Mouse (Mus musculus) intestine, embryonic 14.5 days (tissue): ENCODE data around the gene Eftud2. TPM values are rescaled to one million over a fixed set of nuclear protein-coding genes. Genes with fewer than 3 reads are reported as not detected.

ENCODE experiments used
- ATAC-seq: fragments of 200-750 bp; cut with Nextera tagmentation; replicated peaks from 2 replicates; pipeline ENCODE4 v1.8.0; 2017; ENCODE audit warnings: low read depth, moderate number of reproducible peaks, moderate TSS enrichment, moderate library complexity; ENCODE audit not compliant: low FRiP score, low TSS enrichment
- DNase-seq: peaks from one replicate; pipeline ENCODE4 v3.0.0-alpha.2; 2018; ENCODE audit warnings: low spot score
- H3K27ac ChIP-seq: fragments of 300-500 bp; sonication (generic); 2 replicates; pipeline ENCODE4 v1.5.1; 2014; ENCODE audit warnings: low read depth, mild to moderate bottlenecking, control low read depth
- H3K27me3 ChIP-seq: fragments of 300-500 bp; sonication (generic); replicated peaks from 2 replicates; pipeline ENCODE4 v1.6.1; 2014; ENCODE audit warnings: low read length, control low read depth; ENCODE audit not compliant: control insufficient read depth, insufficient read depth
- H3K36me3 ChIP-seq: fragments of 300-500 bp; sonication (generic); 2 replicates; pipeline ENCODE4 v1.6.1; 2014; ENCODE audit warnings: low read length, control low read depth; ENCODE audit not compliant: control insufficient read depth, insufficient read depth
- H3K4me1 ChIP-seq: fragments of 300-500 bp; sonication (generic); replicated peaks from 2 replicates; pipeline ENCODE4 v1.6.1; 2014; ENCODE audit warnings: low read length, control low read depth, mixed read lengths; ENCODE audit not compliant: control insufficient read depth, insufficient read depth
- H3K4me2 ChIP-seq: fragments of 300-500 bp; sonication (generic); 2 replicates; pipeline ENCODE4 v1.6.1; 2014; ENCODE audit warnings: low read length
- H3K4me3 ChIP-seq: fragments of 300-500 bp; sonication (generic); 2 replicates; pipeline ENCODE4 v1.5.1; 2014; ENCODE audit warnings: low read depth, low read length, control low read depth, mixed read lengths
- H3K9ac ChIP-seq: fragments of 300-500 bp; sonication (generic); 2 replicates; pipeline ENCODE4 v1.6.1; 2014; ENCODE audit warnings: mild to moderate bottlenecking, low read length
- H3K9me3 ChIP-seq: fragments of 300-500 bp; sonication (generic); 2 replicates; pipeline ENCODE4 v1.6.1; 2016; ENCODE audit warnings: low read length, control low read depth; ENCODE audit not compliant: control insufficient read depth
- WGBS: fragments of 180-500 bp; shearing (Covaris S2); extraction: QIAGEN DNeasy Blood & Tissue Kit; methylation state at CpG from one replicate; pipeline ENCODE4 v1.1.7; 2014; 5-methylcytosine and 5-hydroxymethylcytosine counted together
- polyA plus RNA-seq: library from polyadenylated mRNA; unstranded; fragments of >200 nt; fragmentation: Nextera tagmentation; extraction: Ambion mirVana; gene quantifications from 2 replicates; pipeline ENCODE4 v1.2.1, GENCODE M21; 2014

The Eftud2 gene
- polyA plus RNA-seq, 1 experiment from 2014 or later, result 184 TPM

GRCm38 (mm10) chr11:102819783-102820385, 60.9 kb downstream of the Eftud2 start:
- H3K9me3 ChIP-seq, result no peaks in the 10 kb centered on the region
- ATAC-seq (peak; percentile 21; the same call in 1 of the 2 replicates), DNase-seq (no peak)
- H3K4me3 ChIP-seq, result peak overlapping the region; percentile 52
- H3K36me3 ChIP-seq, result no peaks in the 10 kb centered on the region
- peaks cover 19% of the 10 kb centered on the region for H3K4me1 ChIP-seq
- WGBS, result 6% methylated on average over 14 of the region's 14 CpGs
- peak overlapping the region; percentile 86 for H3K4me2 ChIP-seq
- peak overlapping the region; percentile 95; the same call in 1 of the 2 replicates for H3K27ac ChIP-seq
- H3K9ac ChIP-seq, result peak overlapping the region; percentile 1
- no peaks in the 10 kb centered on the region for H3K27me3 ChIP-seq

- ATAC-seq (peak; percentile 79), DNase-seq (peak; percentile 90)
- Histone ChIP-seq H3K27me3 (no peaks in the 10 kb centered on the region), H3K27ac (peak within 1 kb of the TSS; percentile 95), H3K9ac (peak within 1 kb of the TSS; percentile 98), H3K36me3 (no peaks in the 10 kb centered on the region), H3K4me3 (peak within 1 kb of the TSS; percentile 52), H3K4me2 (peak within 1 kb of the TSS; percentile 86), H3K9me3 (no peaks in the 10 kb centered on the region), H3K4me1 (peaks cover 19% of the 10 kb centered on the region)
- WGBS, result under 1% methylated on average over 70 of the region's 97 CpGs
These were observed 61.6 kb downstream of the Eftud2 start, which contains the start of gene Gjc1 for GRCm38 (mm10) chr11:102819021-102819782. Gjc1 (minus strand) TSS chr11:102819700.

- Histone ChIP-seq H3K27ac (peak overlapping the region; percentile 95), H3K9ac (peak overlapping the region; percentile 98), H3K36me3 (no peaks in the 10 kb centered on the region), H3K4me1 (peaks cover 19% of the 10 kb centered on the region), H3K4me3 (peak overlapping the region; percentile 52), H3K27me3 (no peaks in the 10 kb centered on the region), H3K4me2 (peak overlapping the region; percentile 86), H3K9me3 (no peaks in the 10 kb centered on the region)
- peak; percentile 60 for ATAC-seq
- DNase-seq, result peak; percentile 79
- under 1% methylated on average over 63 of the region's 92 CpGs for WGBS
These were observed 62.4 kb downstream of the Eftud2 start for GRCm38 (mm10) chr11:102818121-102819020.

- Histone ChIP-seq H3K4me1 (peaks cover 23% of the 10 kb centered on the region), H3K4me2 (no peak overlapping the region), H3K27ac (no peak overlapping the region), H3K9me3 (no peaks in the 10 kb centered on the region), H3K4me3 (no peak overlapping the region), H3K9ac (no peak overlapping the region), H3K27me3 (no peaks in the 10 kb centered on the region), H3K36me3 (peaks cover 11% of the 10 kb centered on the region; the same call in 1 of the 2 replicates)
- ATAC-seq (no peak), DNase-seq (no peak)
These were observed 65.9 kb downstream of the Eftud2 start for GRCm38 (mm10) chr11:102814881-102815280.

- Histone ChIP-seq H3K9ac (no peak overlapping the region), H3K27me3 (no peaks in the 10 kb centered on the region), H3K27ac (no peak overlapping the region), H3K4me3 (no peak overlapping the region), H3K4me1 (peaks cover 17% of the 10 kb centered on the region), H3K9me3 (no peaks in the 10 kb centered on the region), H3K36me3 (peaks cover 15% of the 10 kb centered on the region; the same call in 1 of the 2 replicates), H3K4me2 (no peak overlapping the region)
- DNase-seq, result no peak
- WGBS, result 55% methylated on average over 4 of the region's 4 CpGs
- no peak for ATAC-seq
These were observed 69.9 kb downstream of the Eftud2 start for GRCm38 (mm10) chr11:102810721-102811485.

- H3K4me1 ChIP-seq, result peaks cover 14% of the 10 kb centered on the region
- no peaks in the 10 kb centered on the region for H3K9me3 ChIP-seq
- no peak overlapping the region for H3K4me2 ChIP-seq
- no peak overlapping the region for H3K27ac ChIP-seq
- peaks cover 33% of the 10 kb centered on the region for H3K36me3 ChIP-seq
- DNase-seq (no peak), ATAC-seq (no peak)
- H3K9ac ChIP-seq, result no peak overlapping the region
- H3K27me3 ChIP-seq, result no peaks in the 10 kb centered on the region
- H3K4me3 ChIP-seq, result no peak overlapping the region
- WGBS, result 70% methylated on average over 5 of the region's 5 CpGs
These were observed 72.5 kb downstream of the Eftud2 start for GRCm38 (mm10) chr11:102808246-102808645.

- H3K9me3 ChIP-seq, result no peaks in the 10 kb centered on the region
- 62% methylated on average over 5 of the region's 5 CpGs for WGBS
These were observed 77.3 kb downstream of the Eftud2 start for GRCm38 (mm10) chr11:102803453-102803852.

GRCm38 (mm10) chr11:102794157-102794556, 86.6 kb downstream of the Eftud2 start:
- Histone ChIP-seq H3K4me1 (peaks cover 11% of the 10 kb centered on the region), H3K27me3 (no peaks in the 10 kb centered on the region), H3K36me3 (peaks cover 17% of the 10 kb centered on the region), H3K9ac (no peak overlapping the region), H3K9me3 (no peaks in the 10 kb centered on the region), H3K27ac (no peak overlapping the region), H3K4me3 (no peak overlapping the region), H3K4me2 (no peak overlapping the region)
- DNase-seq (no peak), ATAC-seq (no peak)
- WGBS, result 33% methylated on average over 8 of the region's 8 CpGs

More at GRCm38 (mm10) chr11:102803453-102803852, 77.3 kb downstream of the Eftud2 start:
- H3K27ac ChIP-seq, result no peak overlapping the region
- ATAC-seq, result no peak
- no peak overlapping the region for H3K4me2 ChIP-seq
- H3K4me3 ChIP-seq, result no peak overlapping the region
- no peak overlapping the region for H3K9ac ChIP-seq
- no peaks in the 10 kb centered on the region for H3K27me3 ChIP-seq
- H3K36me3 ChIP-seq, result peaks cover 58% of the 10 kb centered on the region
- H3K4me1 ChIP-seq, result peaks cover 7% of the 10 kb centered on the region; the same call in 1 of the 2 replicates
- DNase-seq, result no peak
